Mouse (Mus musculus): Measurements from ENCODE around the gene Pitpna.

DNA sequence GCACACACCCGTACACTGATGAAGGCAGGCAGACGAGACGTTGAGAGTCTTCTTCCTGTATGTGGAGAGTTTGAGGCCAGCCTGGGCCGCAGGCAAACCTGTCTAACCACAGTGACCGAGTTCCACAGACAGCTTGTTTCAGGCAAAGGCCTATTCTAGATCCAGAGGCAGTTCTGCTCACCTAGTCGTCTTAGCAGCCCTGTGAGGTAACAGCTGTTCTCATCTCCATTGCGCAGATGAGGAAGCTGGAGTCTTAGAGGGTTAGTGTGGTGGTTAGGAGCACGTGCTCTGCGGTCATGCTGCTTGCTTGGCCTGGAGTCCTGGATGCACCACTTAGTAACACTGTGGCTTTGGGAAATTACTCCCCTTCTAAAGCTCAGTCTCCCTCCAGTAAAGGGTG, 56.8 kb downstream of the Pitpna start:
- TF ChIP-seq POLR2A (IDR thresholded peaks at IDR 0.05; ENCODE audit: borderline replicate concordance, extremely low read depth, insufficient read depth, insufficient read length, poor library complexity, severe bottlenecking) (no peak), CTCF (IDR thresholded peaks at IDR 0.05; ENCODE audit: borderline replicate concordance, extremely low read depth, insufficient read depth, insufficient read length) (no peak)
